Mouse (Mus musculus) limb, embryonic 15.5 days (tissue): ENCODE results near the gene Arhgef10l. TPM values are rescaled to one million over a fixed set of nuclear protein-coding genes. Genes with fewer than 3 reads are reported as not detected.

Experiments
- ATAC-seq: fragments of 200-750 bp; cut with Nextera tagmentation; 2 replicates; pipeline ENCODE4 v1.8.0; 2017; ENCODE audit warnings: low read depth, moderate TSS enrichment; ENCODE audit not compliant: insufficient number of reproducible peaks, low FRiP score, low TSS enrichment
- H3K27ac ChIP-seq: fragments of 300-500 bp; sonication (generic); 2 replicates; pipeline ENCODE4 v1.5.1; 2015; ENCODE audit warnings: moderate library complexity, mild to moderate bottlenecking, inconsistent platforms
- H3K27me3 ChIP-seq: fragments of 300-500 bp; sonication (generic); 2 replicates; pipeline ENCODE4 v1.6.1; 2015; ENCODE audit warnings: inconsistent platforms
- H3K36me3 ChIP-seq: fragments of 300-500 bp; sonication (generic); 2 replicates; pipeline ENCODE4 v1.6.1; 2015; ENCODE audit warnings: inconsistent platforms
- H3K4me1 ChIP-seq: fragments of 300-500 bp; sonication (generic); 2 replicates; pipeline ENCODE4 v1.6.1; 2015; ENCODE audit warnings: inconsistent platforms
- H3K4me2 ChIP-seq: fragments of 300-500 bp; sonication (generic); 2 replicates; pipeline ENCODE4 v1.6.1; 2015; ENCODE audit warnings: mild to moderate bottlenecking, inconsistent platforms
- H3K4me3 ChIP-seq: fragments of 300-500 bp; sonication (generic); 2 replicates; pipeline ENCODE4 v1.5.1; 2015; ENCODE audit warnings: mild to moderate bottlenecking, inconsistent platforms
- H3K9ac ChIP-seq: fragments of 300-500 bp; sonication (generic); 2 replicates; pipeline ENCODE4 v1.6.1; 2015; ENCODE audit warnings: inconsistent platforms
- H3K9me3 ChIP-seq: fragments of 300-500 bp; sonication (generic); 2 replicates; pipeline ENCODE4 v1.6.1; 2016; ENCODE audit warnings: inconsistent platforms
- WGBS: fragments of 180-500 bp; shearing (Covaris S2); methylation state at CpG from one replicate; pipeline ENCODE4 v1.1.7; 2015; 5-methylcytosine and 5-hydroxymethylcytosine counted together
- polyA plus RNA-seq: library from polyadenylated mRNA; unstranded; fragments of >200 nt; fragmentation: Nextera tagmentation; extraction: Ambion mirVana; gene quantifications from 2 replicates; pipeline ENCODE4 v1.2.1, GENCODE M21; 2015

Arhgef10l gene
- polyA plus RNA-seq, 1 experiment from 2014 or later = 22.4 TPM

GRCm38 (mm10) chr4:140653835-140654583, 11.8 kb downstream of the Arhgef10l start:
- H3K27ac ChIP-seq = no peak overlapping the region
- H3K9ac ChIP-seq = no peak overlapping the region
- ATAC-seq = no peak
- H3K4me1 ChIP-seq = peaks cover 33% of the 10 kb centered on the region
- WGBS = 36% methylated on average over 14 of the region's 14 CpGs
- H3K27me3 ChIP-seq = no peaks in the 10 kb centered on the region
- no peak overlapping the region for H3K4me2 ChIP-seq
- no peaks in the 10 kb centered on the region for H3K36me3 ChIP-seq
- no peaks in the 10 kb centered on the region for H3K9me3 ChIP-seq
- no peak overlapping the region for H3K4me3 ChIP-seq

GRCm38 (mm10) chr4:140649731-140650130, 16.1 kb downstream of the Arhgef10l start:
- 52% methylated on average over 1 of the region's 1 CpGs for WGBS
- ATAC-seq = no peak

GRCm38 (mm10) chr4:140649207-140649591, 16.6 kb downstream of the Arhgef10l start:
- ATAC-seq = no peak
- 21% methylated on average over 9 of the region's 9 CpGs for WGBS
- Histone ChIP-seq H3K27me3 (no peaks in the 10 kb centered on the region), H3K9ac (peak overlapping the region; percentile 72), H3K4me1 (peaks cover 32% of the 10 kb centered on the region), H3K27ac (peak overlapping the region; percentile 87), H3K4me3 (peak overlapping the region; percentile 75), H3K36me3 (no peaks in the 10 kb centered on the region), H3K4me2 (peak overlapping the region; percentile 73), H3K9me3 (no peaks in the 10 kb centered on the region)

More at GRCm38 (mm10) chr4:140649731-140650130, 16.1 kb downstream of the Arhgef10l start:
- Histone ChIP-seq H3K4me2 (no peak overlapping the region), H3K9me3 (no peaks in the 10 kb centered on the region), H3K27ac (no peak overlapping the region), H3K4me1 (peaks cover 33% of the 10 kb centered on the region), H3K9ac (no peak overlapping the region), H3K4me3 (no peak overlapping the region; the same call in 1 of the 2 replicates), H3K36me3 (no peaks in the 10 kb centered on the region), H3K27me3 (no peaks in the 10 kb centered on the region)

GRCm38 (mm10) chr4:140648443-140649206, 17.2 kb downstream of the Arhgef10l start:
- H3K36me3 ChIP-seq = no peaks in the 10 kb centered on the region
- H3K4me3 ChIP-seq = peak overlapping the region; percentile 75
- H3K9me3 ChIP-seq = no peaks in the 10 kb centered on the region
- ATAC-seq = peak; percentile 69
- peak overlapping the region; percentile 73 for H3K4me2 ChIP-seq
- 3% methylated on average over 39 of the region's 50 CpGs for WGBS
- peaks cover 31% of the 10 kb centered on the region for H3K4me1 ChIP-seq
- H3K9ac ChIP-seq = peak overlapping the region; percentile 72
- H3K27ac ChIP-seq = peak overlapping the region; percentile 87
- no peaks in the 10 kb centered on the region for H3K27me3 ChIP-seq

GRCm38 (mm10) chr4:140647711-140648421, 17.9 kb downstream of the Arhgef10l start:
- no peaks in the 10 kb centered on the region for H3K36me3 ChIP-seq
- H3K27ac ChIP-seq = peak overlapping the region; percentile 87
- no peaks in the 10 kb centered on the region for H3K27me3 ChIP-seq
- no peaks in the 10 kb centered on the region for H3K9me3 ChIP-seq
- peak overlapping the region; percentile 75 for H3K4me3 ChIP-seq
- H3K4me2 ChIP-seq = peak overlapping the region; percentile 73
- 11% methylated on average over 12 of the region's 12 CpGs for WGBS
- H3K9ac ChIP-seq = peak overlapping the region; percentile 72
- ATAC-seq = peak; percentile 48; the same call in 1 of the 2 replicates
- peaks cover 31% of the 10 kb centered on the region for H3K4me1 ChIP-seq

GRCm38 (mm10) chr4:140645638-140646037, 20.2 kb downstream of the Arhgef10l start:
- Histone ChIP-seq H3K27me3 (no peaks in the 10 kb centered on the region), H3K9ac (no peak overlapping the region), H3K4me3 (no peak overlapping the region), H3K4me2 (no peak overlapping the region), H3K4me1 (peaks cover 36% of the 10 kb centered on the region), H3K9me3 (no peaks in the 10 kb centered on the region), H3K27ac (no peak overlapping the region), H3K36me3 (no peaks in the 10 kb centered on the region)
- ATAC-seq = no peak
- 91% methylated on average over 3 of the region's 3 CpGs for WGBS

GRCm38 (mm10) chr4:140644701-140645100, 21.1 kb downstream of the Arhgef10l start:
- Histone ChIP-seq H3K4me1 (peaks cover 34% of the 10 kb centered on the region), H3K4me2 (no peak overlapping the region), H3K27me3 (no peaks in the 10 kb centered on the region), H3K27ac (no peak overlapping the region), H3K4me3 (no peak overlapping the region), H3K36me3 (no peaks in the 10 kb centered on the region), H3K9me3 (no peaks in the 10 kb centered on the region), H3K9ac (no peak overlapping the region)
- WGBS = 56% methylated on average over 3 of the region's 3 CpGs
- no peak for ATAC-seq

- 77% methylated on average over 6 of the region's 6 CpGs for WGBS
- Histone ChIP-seq H3K27me3 (no peaks in the 10 kb centered on the region), H3K4me3 (no peak overlapping the region), H3K36me3 (no peaks in the 10 kb centered on the region), H3K27ac (no peak overlapping the region), H3K9ac (no peak overlapping the region), H3K4me1 (peaks cover 32% of the 10 kb centered on the region), H3K9me3 (no peaks in the 10 kb centered on the region), H3K4me2 (no peak overlapping the region)
- ATAC-seq = no peak
Measured at GRCm38 (mm10) chr4:140644276-140644675, 21.5 kb downstream of the Arhgef10l start.

- no peaks in the 10 kb centered on the region for H3K36me3 ChIP-seq
- no peak overlapping the region for H3K9ac ChIP-seq
- H3K4me2 ChIP-seq = no peak overlapping the region
- H3K4me3 ChIP-seq = no peak overlapping the region
- H3K9me3 ChIP-seq = no peaks in the 10 kb centered on the region
- ATAC-seq = no peak
- 85% methylated on average over 4 of the region's 4 CpGs for WGBS
- H3K27ac ChIP-seq = no peak overlapping the region
- peaks cover 19% of the 10 kb centered on the region; the same call in 1 of the 2 replicates for H3K4me1 ChIP-seq
- H3K27me3 ChIP-seq = no peaks in the 10 kb centered on the region
Measured at GRCm38 (mm10) chr4:140642378-140642777, 23.4 kb downstream of the Arhgef10l start.

GRCm38 (mm10) chr4:140641414-140641918, 24.3 kb downstream of the Arhgef10l start:
- no peaks in the 10 kb centered on the region for H3K27me3 ChIP-seq
- H3K9me3 ChIP-seq = no peaks in the 10 kb centered on the region
- no peak overlapping the region for H3K27ac ChIP-seq
- no peak overlapping the region for H3K4me2 ChIP-seq
- H3K4me3 ChIP-seq = no peak overlapping the region
- no peaks in the 10 kb centered on the region for H3K36me3 ChIP-seq
- no peak for ATAC-seq
- WGBS = 53% methylated on average over 5 of the region's 5 CpGs
- no peak overlapping the region for H3K9ac ChIP-seq
- H3K4me1 ChIP-seq = peaks cover 10% of the 10 kb centered on the region; the same call in 1 of the 2 replicates

GRCm38 (mm10) chr4:140640668-140641067, 25.1 kb downstream of the Arhgef10l start:
- Histone ChIP-seq H3K4me1 (peaks cover 10% of the 10 kb centered on the region; the same call in 1 of the 2 replicates), H3K4me3 (no peak overlapping the region), H3K4me2 (no peak overlapping the region), H3K36me3 (no peaks in the 10 kb centered on the region), H3K27ac (no peak overlapping the region), H3K27me3 (no peaks in the 10 kb centered on the region), H3K9ac (no peak overlapping the region), H3K9me3 (no peaks in the 10 kb centered on the region)
- 81% methylated on average over 9 of the region's 9 CpGs for WGBS
- no peak for ATAC-seq
